Mouse (Mus musculus) MEL (cell line): ENCODE measurements around the gene Gpr3.

Source experiments
- CTCF ChIP-seq, 3 experiments: IDR thresholded peaks in 2 of 3; conservative IDR thresholded peaks in 1 of 3; 2 replicates each; pipeline ENCODE4 v1.5.1; 2011 to 2012; ENCODE audit warnings: low read length in 3 of 3, low read depth in 2 of 3, mild to moderate bottlenecking in 2 of 3, improper control_type of control experiment in 1 of 3, inconsistent platforms in 1 of 3, mixed read lengths in 1 of 3, moderate library complexity in 1 of 3; ENCODE audit not compliant: control insufficient read depth in 1 of 3, insufficient read depth in 1 of 3, poor library complexity in 1 of 3, severe bottlenecking in 1 of 3
- MAFK ChIP-seq: IDR thresholded peaks from 2 replicates; pipeline ENCODE4 v1.6.1; 2011; ENCODE audit warnings: low read depth, mild to moderate bottlenecking, low read length, improper control_type of control experiment, borderline replicate concordance
- MAZ ChIP-seq: IDR thresholded peaks from 2 replicates; pipeline ENCODE4 v1.6.1; 2012; ENCODE audit warnings: low read depth, mild to moderate bottlenecking, inconsistent platforms, low read length, improper control_type of control experiment
- MEF2A ChIP-seq: IDR thresholded peaks from 2 replicates; pipeline ENCODE4 v1.6.1; 2014; ENCODE audit warnings: low read depth, mild to moderate bottlenecking, inconsistent platforms, low read length, improper control_type of control experiment; ENCODE audit not compliant: poor library complexity, insufficient replicate concordance, severe bottlenecking; ENCODE audit errors: extremely low read depth
- MXI1 ChIP-seq: IDR thresholded peaks from 2 replicates; pipeline ENCODE4 v1.6.1; 2011; ENCODE audit warnings: mild to moderate bottlenecking, low read depth, low read length, improper control_type of control experiment
- POLR2A ChIP-seq, 2 experiments: IDR thresholded peaks; 2 replicates each; pipeline ENCODE4 v1.6.1; 2011 to 2012; ENCODE audit warnings: low read length in 2 of 2, mild to moderate bottlenecking in 2 of 2, control low read depth in 1 of 2, improper control_type of control experiment in 1 of 2, low read depth in 1 of 2, moderate library complexity in 1 of 2; ENCODE audit not compliant: control insufficient read depth in 1 of 2, insufficient read depth in 1 of 2, poor library complexity in 1 of 2
- SMC3 ChIP-seq: IDR thresholded peaks from 2 replicates; pipeline ENCODE4 v1.6.1; 2011; ENCODE audit warnings: low read depth, low read length, improper control_type of control experiment
- TBP ChIP-seq: IDR thresholded peaks from 2 replicates; pipeline ENCODE4 v1.8.0; 2011; ENCODE audit warnings: low read depth, low read length, improper control_type of control experiment
- UBTF ChIP-seq: IDR thresholded peaks from 2 replicates; pipeline ENCODE4 v1.6.1; 2012; ENCODE audit warnings: low read depth, mild to moderate bottlenecking, inconsistent platforms, low read length, improper control_type of control experiment, moderate library complexity, borderline replicate concordance; ENCODE audit not compliant: insufficient read depth
- USF1 ChIP-seq: IDR thresholded peaks from 2 replicates; pipeline ENCODE4 v1.6.1; 2014; ENCODE audit warnings: low read depth, mild to moderate bottlenecking, inconsistent platforms, low read length, improper control_type of control experiment, moderate library complexity
- ZMIZ1 ChIP-seq: IDR thresholded peaks from 2 replicates; pipeline ENCODE4 v1.6.1; 2012; ENCODE audit warnings: low read depth, mild to moderate bottlenecking, inconsistent platforms, low read length, improper control_type of control experiment, moderate library complexity

GRCm38 (mm10) chr4:133218745-133219144 is 6.4 kb upstream of the Gpr3 start:
- TF ChIP-seq POLR2A (IDR thresholded peaks at IDR 0.05; ENCODE audit: control insufficient read depth in 1 of 2, insufficient read depth in 1 of 2, low read depth in 1 of 2, low read length in 2 of 2, poor library complexity in 1 of 2) (no peak), ZMIZ1 (no peak), CTCF (IDR thresholded peaks at IDR 0.05 in 2 of 3, conservative IDR thresholded peaks at IDR 0.05 in 1 of 3; ENCODE audit: control insufficient read depth in 1 of 3, insufficient read depth in 1 of 3, low read depth in 2 of 3, low read length in 3 of 3, poor library complexity in 1 of 3, severe bottlenecking in 1 of 3) (no peak), TBP (no peak), MXI1 (no peak), MEF2A (no peak), SMC3 (no peak), MAZ (no peak; the same call in 1 of the 2 replicates), USF1 (no peak), MAFK (no peak), UBTF (no peak)
